Mouse (Mus musculus) embryonic fibroblast, embryonic 13.5 days (primary cell): ENCODE results near the gene Pfkfb2.

Source experiments
- CTCF ChIP-seq: IDR thresholded peaks from 2 replicates; pipeline ENCODE4 v1.5.1; 2011; ENCODE audit warnings: mild to moderate bottlenecking, control low read depth, low read length, moderate library complexity, borderline replicate concordance; ENCODE audit not compliant: insufficient read depth
- POLR2A ChIP-seq: IDR thresholded peaks from 2 replicates; pipeline ENCODE4 v1.6.1; 2011; ENCODE audit warnings: low read depth, mild to moderate bottlenecking, control low read depth, low read length, moderate library complexity

DNA sequence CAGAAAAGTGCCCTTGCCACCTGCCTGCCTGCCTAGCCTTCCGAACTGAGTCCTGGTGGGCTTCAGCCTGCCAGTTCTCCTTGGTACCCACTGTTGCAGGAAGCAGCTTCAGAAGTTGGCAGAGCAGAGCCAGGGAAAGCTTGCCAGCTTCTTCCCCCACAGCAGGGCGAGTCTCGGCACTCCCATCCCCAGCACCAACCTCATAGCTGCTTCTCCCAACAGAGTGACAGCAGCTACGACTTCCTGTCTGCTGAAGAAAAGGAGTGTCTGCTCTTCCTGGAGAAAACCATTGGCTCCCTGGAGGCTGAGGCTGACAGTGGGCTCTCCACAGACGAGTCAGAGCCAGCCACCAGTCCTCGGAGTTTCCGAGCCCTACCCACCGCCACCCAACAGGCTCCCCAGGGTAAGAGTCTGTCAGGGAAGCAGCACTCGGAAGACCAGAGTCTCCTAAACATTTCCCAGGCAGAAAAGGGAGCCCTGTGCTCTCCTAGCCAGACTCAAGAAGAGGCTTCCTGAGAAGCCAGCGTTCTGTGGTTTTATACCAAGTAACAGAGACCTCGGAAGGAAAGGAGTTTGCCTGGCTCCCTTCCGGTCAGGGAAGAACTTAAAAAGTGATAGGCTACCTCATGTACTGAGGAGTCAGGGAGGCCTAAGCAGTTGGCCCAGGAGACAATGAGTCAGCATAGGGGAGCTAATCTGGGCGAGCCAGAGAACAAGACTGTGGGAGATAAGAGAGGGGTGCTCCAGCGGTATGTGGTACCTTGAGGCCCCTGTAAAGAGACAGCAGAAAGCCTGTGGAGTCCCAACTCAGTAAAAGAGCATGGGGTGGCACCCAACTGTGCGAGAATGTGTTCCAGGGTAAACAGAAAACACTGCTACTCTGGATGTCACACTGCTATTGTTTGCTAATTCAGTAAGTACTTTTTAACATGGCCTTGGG lies 12.0 kb upstream of the Pfkfb2 start:
- no peak for TF ChIP-seq POLR2A
- no peak for TF ChIP-seq CTCF
